10 mouse cellular contexts compared by ENCODE assay signal in the genomic region with DNA sequence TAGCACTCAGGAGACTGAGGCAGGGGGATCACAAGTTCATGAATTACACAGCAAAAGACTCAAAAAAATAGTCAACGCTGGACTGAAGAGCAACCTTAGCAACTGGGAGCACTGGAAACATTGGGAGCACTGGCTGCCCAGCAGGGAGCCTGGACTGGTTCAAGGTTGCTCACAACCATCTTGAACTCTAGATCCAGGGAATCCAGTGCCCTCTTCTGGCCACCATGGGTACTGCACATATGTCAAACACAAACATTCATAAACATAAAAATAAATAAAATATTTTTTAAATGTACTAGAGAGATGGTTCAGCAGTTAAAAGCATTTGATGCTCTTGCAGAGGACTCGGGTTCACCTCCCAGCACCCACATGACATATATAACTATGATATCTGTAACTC. TPM values are rescaled to one million over a fixed set of nuclear protein-coding genes. Genes with fewer than 3 reads are reported as not detected.
A peak's percentile ranks its signal among the peaks of the same experiment; 100 is the strongest.
DNase-seq lines count a peak whose midpoint lies in the region; ATAC-seq and TF ChIP-seq lines count a peak whose summit lies in the region.
"Had no signal": no experiment of that assay in that cellular context is flagged by ENCODE, and none has a peak within 500 bp of the region (broad histone marks: within the 10 kb centered on the region; RNA-seq: fewer than 3 reads in every experiment).

No protein-coding gene starts in this region.

- DNase-seq in hindbrain, postnatal 0 days (ENCODE audit: low spot score): no peak
- DNase-seq in hindbrain, embryonic 11.5 days (ENCODE audit: low spot score): no peak
- DNase-seq in 3T3-L1 (ENCODE audit: low read depth, low spot score): peak; percentile 69
- peak; percentile 46 for DNase-seq in ES-E14 (ENCODE audit: low read depth, low spot score)
- DNase-seq in lung, postnatal 14 days: peak; percentile 31
- DNase-seq in heart, postnatal 10 days: no peak
- DNase-seq in left cerebral cortex, postnatal 36 days (ENCODE audit: low spot score in 2 of 2): no peak
- no peak for DNase-seq in embryo, embryonic 11 days

- no peaks in the 10 kb centered on the region for H3K4me1 ChIP-seq in hindbrain, postnatal 0 days (ENCODE audit: insufficient read depth, low read length)
- no peaks in the 10 kb centered on the region for H3K4me1 ChIP-seq in hindbrain, embryonic 11.5 days (replicated peaks; ENCODE audit: control insufficient read depth, insufficient read depth, low read length)
- peaks cover 0 to 8% of the 10 kb centered on the region in 2 experiments; a peak in 1 of 4 replicates for H3K4me1 ChIP-seq in ES-E14 (ENCODE audit: control insufficient read depth in 2 of 2, insufficient read depth in 2 of 2, low read length in 2 of 2, poor library complexity in 1 of 2)

- H3K4me3 ChIP-seq in hindbrain, postnatal 0 days (ENCODE audit: low read length): no peak overlapping the region
- H3K4me3 ChIP-seq in hindbrain, embryonic 11.5 days (ENCODE audit: low read depth, low read length): no peak overlapping the region
- H3K4me3 ChIP-seq in ES-E14 (ENCODE audit: insufficient read depth in 1 of 2, low read depth in 1 of 2, low read length in 2 of 2, poor library complexity in 1 of 2, severe bottlenecking in 1 of 2): no peak overlapping the region
- H3K4me3 ChIP-seq: myocyte had no signal

- no peaks in the 10 kb centered on the region for H3K9me3 ChIP-seq in hindbrain, postnatal 0 days (ENCODE audit: low read length)
- no peaks in the 10 kb centered on the region for H3K9me3 ChIP-seq in hindbrain, embryonic 11.5 days (ENCODE audit: control insufficient read depth, low read length)
- no peaks in the 10 kb centered on the region for H3K9me3 ChIP-seq in ES-E14 (ENCODE audit: control insufficient read depth, insufficient read depth, low read depth, low read length)

- ATAC-seq in hindbrain, postnatal 0 days: no peak
- no peak for ATAC-seq in hindbrain, embryonic 11.5 days (ENCODE audit: low FRiP score)

- H3K27me3 ChIP-seq in hindbrain, postnatal 0 days (ENCODE audit: insufficient read depth, low read length): no peaks in the 10 kb centered on the region
- H3K27me3 ChIP-seq in hindbrain, embryonic 11.5 days (ENCODE audit: control insufficient read depth, insufficient read depth, low read length): no peaks in the 10 kb centered on the region

- intact Hi-C loops in heart, postnatal 10 days (cut with DNase I): no loop called here
- intact Hi-C loops in left cerebral cortex, postnatal 36 days (cut with DNase I): no loop called here

- in situ Hi-C loops in ES-E14 (cut with MboI; ENCODE audit: low sequenced_read_pairs in 2 of 2, unreplicated experiment in 2 of 2): no loop called here

- peak; percentile 59 for TF ChIP-seq CTCF in hindbrain, postnatal 0 days (IDR thresholded peaks at IDR 0.05; ENCODE audit: low read depth)

- no peak overlapping the region for H3K4me2 ChIP-seq in hindbrain, postnatal 0 days (ENCODE audit: low read depth, low read length)
- no peak overlapping the region for H3K4me2 ChIP-seq in hindbrain, embryonic 11.5 days (replicated peaks; ENCODE audit: low read depth, low read length)
- H3K4me2 ChIP-seq: hindbrain, embryonic 14.5 days had no signal

- no peaks in the 10 kb centered on the region for H3K36me3 ChIP-seq in hindbrain, postnatal 0 days (ENCODE audit: insufficient read depth, low read length)
- no peaks in the 10 kb centered on the region for H3K36me3 ChIP-seq in hindbrain, embryonic 11.5 days (ENCODE audit: control insufficient read depth, insufficient read depth, low read length)
- H3K36me3 ChIP-seq in ES-E14 (ENCODE audit: control insufficient read depth, insufficient read depth, low read length, poor library complexity, severe bottlenecking): no peaks in the 10 kb centered on the region

- WGBS in hindbrain, postnatal 0 days: 56% methylated on average over 2 of the region's 2 CpGs
- WGBS in hindbrain, embryonic 11.5 days: 47% methylated on average over 2 of the region's 2 CpGs

- H3K9ac ChIP-seq in hindbrain, postnatal 0 days (replicated peaks; ENCODE audit: low read length): no peak overlapping the region
- H3K9ac ChIP-seq in hindbrain, embryonic 11.5 days (ENCODE audit: low read depth, low read length): no peak overlapping the region
- no peak overlapping the region for H3K9ac ChIP-seq in ES-E14 (ENCODE audit: insufficient read depth, low read depth, low read length, poor library complexity, severe bottlenecking)
- H3K9ac ChIP-seq: hindbrain, embryonic 14.5 days had no signal

- H3K27ac ChIP-seq in hindbrain, postnatal 0 days: no peak overlapping the region
- no peak overlapping the region for H3K27ac ChIP-seq in hindbrain, embryonic 11.5 days (ENCODE audit: low read depth, low read length)
- H3K27ac ChIP-seq in ES-E14 (ENCODE audit: insufficient read depth, low read depth, low read length, poor library complexity, severe bottlenecking): no peak overlapping the region
- H3K27ac ChIP-seq: hindbrain, embryonic 14.5 days had no signal

TF ChIP-seq in ES-E14, 5 proteins besides CTCF, POLR2A, EP300 and RAD21:
- TF ChIP-seq ZNF384 (IDR thresholded peaks at IDR 0.05; ENCODE audit: low read depth, low read length): no peak
- no peak for TF ChIP-seq HCFC1 (IDR thresholded peaks at IDR 0.05; ENCODE audit: borderline replicate concordance, insufficient read depth, low read length)
- TF ChIP-seq ZC3H11A (IDR thresholded peaks at IDR 0.05; ENCODE audit: borderline replicate concordance, low read depth, low read length): no peak
- no peak for TF ChIP-seq CHD2 (IDR thresholded peaks at IDR 0.05; ENCODE audit: low read depth, low read length)
- TF ChIP-seq MAFK (IDR thresholded peaks at IDR 0.05; ENCODE audit: insufficient read depth, low read depth, low read length): no peak

RNA-seq across cellular contexts. Expression of a gene that starts 26.9 kb away (rescaled TPM):
- 2.7 TPM in 2 replicates for total RNA-seq in hindbrain, postnatal 0 days (2014; rRNA removed)
- polyA plus RNA-seq in hindbrain, postnatal 0 days (2015; fragmentation: Nextera tagmentation; extraction: Ambion mirVana): 3.0 and 3.4 TPM in 2 replicates
- polyA plus RNA-seq in hindbrain, embryonic 11.5 days (2014; fragmentation: Nextera tagmentation; extraction: Ambion mirVana): 0.38 and 0.85 TPM in 2 replicates
- total RNA-seq in ES-E14 (2012; rRNA removed): 1.4 and 3.5 TPM in 2 replicates
- 1 to 10 TPM; 2.9 to 6.0 TPM for total RNA-seq in heart, postnatal 10 days (2021)
- total RNA-seq in left cerebral cortex, postnatal 36 days (2021): 1 to 10 TPM; 1.5 to 2.6 TPM

RNA-seq across cellular contexts. Expression of a gene that starts 59.4 kb away (rescaled TPM):
- 36.3 and 51.0 TPM in 2 replicates for total RNA-seq in hindbrain, postnatal 0 days (2014; rRNA removed)
- polyA plus RNA-seq in hindbrain, postnatal 0 days (2015; fragmentation: Nextera tagmentation; extraction: Ambion mirVana): 55.0 and 55.1 TPM in 2 replicates
- 62.6 and 64.4 TPM in 2 replicates for polyA plus RNA-seq in hindbrain, embryonic 11.5 days (2014; fragmentation: Nextera tagmentation; extraction: Ambion mirVana)
- total RNA-seq in ES-E14 (2012; rRNA removed): 15.6 and 17.2 TPM in 2 replicates
- total RNA-seq in heart, postnatal 10 days (2021): 10 to 100 TPM; 20.6 to 21.5 TPM
- total RNA-seq in left cerebral cortex, postnatal 36 days (2021): 10 to 100 TPM; 24.3 to 32.4 TPM

Comparison
In these comparisons a context has a peak if more than half of its experiments do, and no peak if none do; other contexts are left out.
1. DNase-seq: peak in 3T3-L1 (single experiment), ES-E14 (single experiment) and lung, postnatal 14 days (single experiment); none in hindbrain, postnatal 0 days (single experiment), hindbrain, embryonic 11.5 days (single experiment), heart, postnatal 10 days (0 of 2), left cerebral cortex, postnatal 36 days (0 of 2) and embryo, embryonic 11 days (single experiment).